Mouse (Mus musculus) stomach, postnatal 0 days (tissue): ENCODE data around the gene Ttll8.

ENCODE experiments used
- CTCF ChIP-seq: IDR thresholded peaks from 2 replicates; pipeline ENCODE4 v1.5.1; 2016; ENCODE audit warnings: antibody characterized with exemption, low read depth, mild to moderate bottlenecking, moderate library complexity
- EP300 ChIP-seq: optimal IDR thresholded peaks from 2 replicates; pipeline ENCODE3; 2016; ENCODE audit warnings: antibody characterized with exemption

DNA sequence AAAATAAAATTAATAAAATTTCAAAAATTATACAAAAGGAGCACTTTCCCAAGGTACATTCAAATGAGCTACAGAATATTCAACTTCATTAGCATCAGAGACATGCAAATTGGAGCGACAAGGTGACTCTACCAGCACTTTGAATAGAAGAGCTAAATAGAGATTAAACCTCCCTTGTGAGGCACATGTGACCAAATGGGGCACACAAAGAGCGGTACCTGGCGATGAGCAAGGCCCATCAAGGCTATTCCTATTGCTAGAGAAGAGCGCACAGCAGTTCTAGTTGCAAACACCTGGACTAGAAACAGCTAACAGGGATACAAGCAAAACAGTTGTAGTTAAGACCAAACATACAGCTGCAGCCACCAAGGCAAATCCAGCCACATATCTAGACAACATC, 47.9 kb downstream of the Ttll8 start:
- TF ChIP-seq CTCF (no peak), EP300 (no peak)
